Mouse (Mus musculus): Measurements from ENCODE around the gene March9. TPM values are rescaled to one million over a fixed set of nuclear protein-coding genes. Genes with fewer than 3 reads are reported as not detected.

Gene March9
- polyA plus RNA-seq, 1 experiment: 3.1 TPM

DNA sequence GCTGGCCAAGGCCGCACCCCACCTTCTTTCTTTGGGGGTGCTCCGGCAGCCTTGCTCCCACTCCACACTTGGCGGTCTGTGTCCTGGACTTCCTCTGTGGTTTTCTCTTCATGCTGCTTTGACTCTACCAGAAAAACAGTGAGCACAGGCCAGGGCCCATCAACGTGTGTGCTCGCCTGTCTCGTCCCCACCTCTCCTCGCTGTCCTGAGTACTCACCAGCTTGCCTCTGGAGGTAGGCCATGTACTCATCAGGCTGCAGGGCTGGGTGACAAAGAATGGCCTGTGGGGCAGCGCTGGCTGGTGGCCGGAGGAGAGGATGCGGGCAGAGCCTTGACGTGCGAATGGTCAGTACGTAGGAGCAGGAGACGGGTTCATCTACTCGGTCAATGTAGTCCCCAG, 39.9 kb upstream of the March9 start:
- H3K4me1 ChIP-seq (ENCODE audit: control insufficient read depth, insufficient read depth, insufficient read length): peaks cover 10% of the 10 kb centered on the region; the same call in 1 of the 2 replicates
- TF ChIP-seq POLR2A (IDR thresholded peaks at IDR 0.05; ENCODE audit: low read depth, low read length) (no peak), CTCF (IDR thresholded peaks at IDR 0.05; ENCODE audit: extremely low read depth, insufficient read depth, insufficient read length, insufficient replicate concordance) (no peak)
- H3K27ac ChIP-seq (ENCODE audit: insufficient read depth, low read length): no peak overlapping the region
- WGBS: 60% methylated on average over 15 of the region's 15 CpGs
- peaks cover 34% of the 10 kb centered on the region for H3K36me3 ChIP-seq (ENCODE audit: control insufficient read depth, insufficient read depth, low read length)
- no peak for DNase-seq (ENCODE audit: low read depth in 1 of 2, low spot score in 2 of 2)
- H3K4me3 ChIP-seq (ENCODE audit: extremely low read depth, insufficient read depth, insufficient read length): no peak overlapping the region
- H3K27me3 ChIP-seq (ENCODE audit: control insufficient read depth, insufficient read depth, low read length): no peaks in the 10 kb centered on the region

DNA sequence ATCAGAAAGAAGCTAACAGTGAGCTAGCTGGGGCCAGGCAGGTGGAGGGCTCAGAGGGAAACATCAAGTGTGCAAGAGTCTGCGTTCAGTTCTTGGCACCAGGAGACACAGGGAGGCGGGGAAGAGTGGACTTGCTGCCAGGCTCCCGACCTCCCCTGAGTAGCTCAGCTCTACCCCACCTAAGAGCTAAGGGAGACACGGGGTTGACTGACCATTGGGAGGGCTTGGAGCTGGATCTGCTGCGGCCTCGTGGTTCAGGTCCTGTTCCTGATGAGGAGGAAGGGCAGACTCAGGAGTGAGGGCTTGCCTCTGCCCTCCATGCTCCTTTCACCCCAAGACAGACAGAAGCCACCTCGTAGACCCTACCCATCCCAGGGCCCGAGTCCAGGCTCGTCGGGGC, 39.2 kb upstream of the March9 start:
- 87% methylated on average over 10 of the region's 10 CpGs for WGBS
- TF ChIP-seq POLR2A (IDR thresholded peaks at IDR 0.05; ENCODE audit: low read depth, low read length): no peak
- no peak for TF ChIP-seq CTCF (IDR thresholded peaks at IDR 0.05; ENCODE audit: extremely low read depth, insufficient read depth, insufficient read length, insufficient replicate concordance)
- Histone ChIP-seq H3K27ac (ENCODE audit: insufficient read depth, low read length) (no peak overlapping the region), H3K36me3 (ENCODE audit: control insufficient read depth, insufficient read depth, low read length) (peaks cover 35% of the 10 kb centered on the region), H3K4me3 (ENCODE audit: extremely low read depth, insufficient read depth, insufficient read length) (no peak overlapping the region), H3K27me3 (ENCODE audit: control insufficient read depth, insufficient read depth, low read length) (no peaks in the 10 kb centered on the region), H3K4me1 (ENCODE audit: control insufficient read depth, insufficient read depth, insufficient read length) (peaks cover 10% of the 10 kb centered on the region; the same call in 1 of the 2 replicates)
- DNase-seq (ENCODE audit: low read depth in 1 of 2, low spot score in 2 of 2): no peak

DNA sequence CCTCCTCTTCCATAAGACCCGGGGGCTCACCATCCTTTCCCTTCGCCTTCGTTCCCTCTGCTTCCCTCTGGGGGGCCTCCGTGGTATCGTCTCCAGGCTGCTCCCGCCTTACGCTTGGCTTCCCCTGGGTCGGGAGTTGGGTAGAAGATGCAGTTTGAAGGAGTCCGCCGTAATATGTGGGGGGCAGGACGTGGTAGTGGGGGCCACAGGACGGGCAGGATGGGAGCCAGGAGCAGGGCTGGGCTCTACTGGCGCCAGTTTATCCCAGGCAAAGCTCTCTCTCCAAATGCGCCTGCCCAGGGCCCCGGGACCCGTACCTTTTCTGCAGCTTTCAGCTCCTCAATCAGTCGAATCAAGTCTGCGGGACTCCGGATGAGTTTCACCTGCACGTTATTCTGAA, 38.5 kb upstream of the March9 start:
- H3K27ac ChIP-seq (ENCODE audit: insufficient read depth, low read length): no peak overlapping the region
- H3K4me1 ChIP-seq (ENCODE audit: control insufficient read depth, insufficient read depth, insufficient read length): peaks cover 3% of the 10 kb centered on the region; the same call in 1 of the 2 replicates
- no peak for TF ChIP-seq POLR2A (IDR thresholded peaks at IDR 0.05; ENCODE audit: low read depth, low read length)
- no peak for TF ChIP-seq CTCF (IDR thresholded peaks at IDR 0.05; ENCODE audit: extremely low read depth, insufficient read depth, insufficient read length, insufficient replicate concordance)
- 92% methylated on average over 20 of the region's 20 CpGs for WGBS
- no peak for DNase-seq (ENCODE audit: low read depth in 1 of 2, low spot score in 2 of 2)
- H3K27me3 ChIP-seq (ENCODE audit: control insufficient read depth, insufficient read depth, low read length): no peaks in the 10 kb centered on the region
- no peak overlapping the region for H3K4me3 ChIP-seq (ENCODE audit: extremely low read depth, insufficient read depth, insufficient read length)
- peaks cover 35% of the 10 kb centered on the region for H3K36me3 ChIP-seq (ENCODE audit: control insufficient read depth, insufficient read depth, low read length)

DNA sequence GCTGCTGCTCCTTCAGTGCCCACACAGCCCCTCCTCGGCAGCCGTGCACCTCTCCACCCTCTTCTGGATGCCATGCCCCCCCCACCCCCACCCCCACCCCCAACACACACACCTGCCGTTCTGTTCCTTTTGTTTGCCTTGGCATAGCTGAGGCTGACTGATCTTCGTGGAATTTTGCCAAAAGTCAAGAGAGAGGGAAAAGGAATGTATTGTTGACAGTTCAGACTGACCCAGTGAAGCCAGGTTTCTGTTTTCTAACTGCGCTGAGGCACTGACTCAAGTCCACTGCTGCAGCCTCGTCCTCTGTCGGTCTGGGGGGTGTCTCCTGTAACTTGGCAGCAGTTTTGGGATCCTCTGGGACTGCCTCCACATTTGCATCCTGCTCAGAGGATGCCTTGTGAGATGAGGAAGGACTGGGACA, 34.4 kb upstream of the March9 start:
- Histone ChIP-seq H3K4me3 (ENCODE audit: extremely low read depth, insufficient read depth, insufficient read length) (no peak overlapping the region), H3K4me1 (ENCODE audit: control insufficient read depth, insufficient read depth, insufficient read length) (peaks cover 4% of the 10 kb centered on the region; the same call in 1 of the 2 replicates), H3K36me3 (ENCODE audit: control insufficient read depth, insufficient read depth, low read length) (peaks cover 49% of the 10 kb centered on the region), H3K27me3 (ENCODE audit: control insufficient read depth, insufficient read depth, low read length) (no peaks in the 10 kb centered on the region), H3K27ac (ENCODE audit: insufficient read depth, low read length) (no peak overlapping the region)
- TF ChIP-seq CTCF (IDR thresholded peaks at IDR 0.05; ENCODE audit: extremely low read depth, insufficient read depth, insufficient read length, insufficient replicate concordance) (no peak), POLR2A (IDR thresholded peaks at IDR 0.05; ENCODE audit: low read depth, low read length) (no peak)
- no peak for DNase-seq (ENCODE audit: low read depth in 1 of 2, low spot score in 2 of 2)
- 64% methylated on average over 7 of the region's 7 CpGs for WGBS

DNA sequence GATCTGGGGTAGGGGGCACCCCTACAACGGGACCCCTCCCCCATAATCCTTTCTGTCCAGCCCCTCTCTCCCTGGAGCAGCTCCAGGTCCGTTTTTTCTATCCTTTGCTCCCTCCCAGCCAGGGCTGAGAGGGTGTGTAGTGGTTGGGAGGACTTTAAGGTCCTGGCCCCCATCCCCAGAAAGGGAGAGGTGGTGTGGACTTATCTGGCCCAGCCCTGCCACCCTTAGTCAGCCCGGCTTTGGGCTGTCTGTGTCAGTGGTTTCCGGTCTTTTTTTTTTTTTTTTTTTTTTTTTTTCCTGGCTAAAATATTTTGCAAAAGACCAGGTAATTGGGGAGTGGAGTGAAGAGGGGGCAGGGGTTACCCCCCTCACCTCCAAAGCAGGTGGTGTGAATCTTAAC, 32.8 kb upstream of the March9 start:
- DNase-seq (ENCODE audit: low read depth in 1 of 2, low spot score in 2 of 2): no peak
- Histone ChIP-seq H3K27me3 (ENCODE audit: control insufficient read depth, insufficient read depth, low read length) (no peaks in the 10 kb centered on the region), H3K36me3 (ENCODE audit: control insufficient read depth, insufficient read depth, low read length) (peaks cover 48% of the 10 kb centered on the region), H3K4me3 (ENCODE audit: extremely low read depth, insufficient read depth, insufficient read length) (no peak overlapping the region), H3K27ac (ENCODE audit: insufficient read depth, low read length) (no peak overlapping the region), H3K4me1 (ENCODE audit: control insufficient read depth, insufficient read depth, insufficient read length) (peaks cover 4% of the 10 kb centered on the region; the same call in 1 of the 2 replicates)
- WGBS: 51% methylated on average over 4 of the region's 4 CpGs
- TF ChIP-seq POLR2A (IDR thresholded peaks at IDR 0.05; ENCODE audit: low read depth, low read length) (no peak), CTCF (IDR thresholded peaks at IDR 0.05; ENCODE audit: extremely low read depth, insufficient read depth, insufficient read length, insufficient replicate concordance) (no peak)

DNA sequence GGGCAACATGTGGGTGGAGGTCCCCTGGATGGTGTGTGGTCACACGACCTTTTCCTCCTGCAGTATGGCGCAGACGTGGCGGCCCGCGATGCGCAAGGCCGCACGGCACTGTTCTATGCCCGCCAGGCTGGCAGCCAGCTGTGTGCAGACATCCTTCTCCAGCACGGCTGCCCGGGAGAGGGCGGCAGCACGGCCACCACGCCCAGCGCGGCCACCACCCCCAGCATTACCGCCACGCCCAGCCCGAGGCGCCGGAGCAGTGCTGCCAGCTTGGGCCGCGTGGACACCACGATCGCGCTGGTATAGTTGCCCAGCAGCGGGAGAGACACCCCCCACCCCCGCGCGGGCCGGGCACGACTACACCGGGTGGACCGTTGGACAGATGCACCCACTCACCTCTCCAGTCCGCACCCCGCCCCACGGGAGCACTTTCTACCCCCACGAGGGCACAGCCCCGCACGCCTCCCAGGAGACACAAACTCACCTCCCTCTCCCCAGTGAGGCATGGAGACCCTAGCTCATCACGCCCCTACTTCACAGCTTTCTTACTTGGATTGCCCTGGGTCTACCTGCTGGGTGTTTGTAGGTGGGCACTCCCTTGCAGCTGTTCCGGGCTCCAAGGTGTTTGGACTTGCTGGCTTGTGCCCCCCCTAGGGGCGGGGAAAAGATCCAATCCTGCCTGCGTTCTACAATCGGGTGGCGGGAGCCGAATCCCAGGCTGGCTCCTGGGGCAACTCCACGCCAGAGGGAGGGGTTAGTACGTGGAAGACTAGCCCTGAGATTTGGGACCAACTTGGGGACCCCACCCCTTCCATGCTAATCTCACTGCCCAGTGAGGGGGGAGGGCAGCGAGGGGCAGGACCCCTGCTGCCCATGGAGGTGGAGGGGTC, 31.8 kb upstream of the March9 start:
- Histone ChIP-seq H3K4me1 (ENCODE audit: control insufficient read depth, insufficient read depth, insufficient read length) (peaks cover 4% of the 10 kb centered on the region; the same call in 1 of the 2 replicates), H3K27ac (ENCODE audit: insufficient read depth, low read length) (no peak overlapping the region), H3K36me3 (ENCODE audit: control insufficient read depth, insufficient read depth, low read length) (peaks cover 49% of the 10 kb centered on the region), H3K27me3 (ENCODE audit: control insufficient read depth, insufficient read depth, low read length) (no peaks in the 10 kb centered on the region), H3K4me3 (ENCODE audit: extremely low read depth, insufficient read depth, insufficient read length) (no peak overlapping the region)
- no peak for TF ChIP-seq POLR2A (IDR thresholded peaks at IDR 0.05; ENCODE audit: low read depth, low read length)
- no peak for TF ChIP-seq CTCF (IDR thresholded peaks at IDR 0.05; ENCODE audit: extremely low read depth, insufficient read depth, insufficient read length, insufficient replicate concordance)
- 90% methylated on average over 51 of the region's 51 CpGs for WGBS
- no peak for DNase-seq (ENCODE audit: low read depth in 1 of 2, low spot score in 2 of 2)

All from spleen, adult 2 months (tissue).